Mouse (Mus musculus) limb, embryonic 12.5 days (tissue): ENCODE results near the gene Abraxas1. TPM values are rescaled to one million over a fixed set of nuclear protein-coding genes. Genes with fewer than 3 reads are reported as not detected.

Experiments used
- ATAC-seq: fragments of 200-750 bp; cut with Nextera tagmentation; 2 replicates; pipeline ENCODE4 v1.8.0; 2017; ENCODE audit warnings: low read depth, moderate TSS enrichment; ENCODE audit not compliant: insufficient number of reproducible peaks, insufficient read depth, low FRiP score, low TSS enrichment
- H3K27ac ChIP-seq: fragments of 300-500 bp; sonication (generic); 2 replicates; pipeline ENCODE4 v1.5.1; 2016; ENCODE audit warnings: mild to moderate bottlenecking, moderate library complexity
- H3K27me3 ChIP-seq: fragments of 300-500 bp; sonication (generic); 2 replicates; pipeline ENCODE4 v1.6.1; 2016; ENCODE audit warnings: mild to moderate bottlenecking, moderate library complexity
- H3K36me3 ChIP-seq: fragments of 300-500 bp; sonication (generic); 2 replicates; pipeline ENCODE4 v1.6.1; 2016; ENCODE audit warnings: mild to moderate bottlenecking, moderate library complexity
- H3K4me1 ChIP-seq: fragments of 300-500 bp; sonication (generic); replicated peaks from 2 replicates; pipeline ENCODE4 v1.6.1; 2016
- H3K4me2 ChIP-seq: fragments of 300-500 bp; sonication (generic); 2 replicates; pipeline ENCODE4 v1.6.1; 2016; ENCODE audit warnings: mild to moderate bottlenecking, moderate library complexity
- H3K4me3 ChIP-seq: fragments of 300-500 bp; sonication (generic); replicated peaks from 2 replicates; pipeline ENCODE4 v1.5.1; 2016; ENCODE audit warnings: mild to moderate bottlenecking
- H3K9ac ChIP-seq: fragments of 300-500 bp; sonication (generic); replicated peaks from 2 replicates; pipeline ENCODE4 v1.6.1; 2016; ENCODE audit warnings: mild to moderate bottlenecking, moderate library complexity
- H3K9me3 ChIP-seq: fragments of 300-500 bp; sonication (generic); 2 replicates; pipeline ENCODE4 v1.6.1; 2016; ENCODE audit warnings: mild to moderate bottlenecking, moderate library complexity
- WGBS: fragments of 180-500 bp; shearing (Covaris S2); methylation state at CpG from one replicate; pipeline ENCODE4 v1.1.7; 2016; 5-methylcytosine and 5-hydroxymethylcytosine counted together
- polyA plus RNA-seq: library from polyadenylated mRNA; unstranded; fragments of >200 nt; fragmentation: Nextera tagmentation; extraction: Ambion mirVana; gene quantifications from 2 replicates; pipeline ENCODE4 v1.2.1, GENCODE M21; 2016

The Abraxas1 gene
- polyA plus RNA-seq, 1 experiment from 2014 or later: 39.2 TPM

DNA sequence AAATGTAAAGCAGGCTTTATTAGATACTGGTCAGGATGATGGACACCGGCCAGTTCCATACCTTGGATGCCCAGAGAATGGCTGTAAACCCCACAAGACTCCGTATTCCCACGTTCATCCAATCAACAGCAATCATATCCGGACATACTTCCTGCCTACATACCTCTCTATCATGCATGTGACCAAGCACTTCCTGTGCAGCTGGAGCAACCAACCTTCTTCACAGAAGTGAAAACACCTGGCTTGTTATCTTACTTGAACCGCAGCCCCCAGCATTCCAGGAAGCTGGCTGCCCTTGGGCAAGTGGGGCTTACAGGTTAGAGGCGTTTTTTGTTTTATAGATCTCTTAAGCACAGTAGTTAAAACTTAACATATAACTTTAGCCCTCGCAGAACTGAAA lies 2.1 kb upstream of the Abraxas1 start:
- Histone ChIP-seq H3K27me3 (no peaks in the 10 kb centered on the region), H3K4me3 (no peak overlapping the region), H3K4me2 (no peak overlapping the region), H3K36me3 (no peaks in the 10 kb centered on the region), H3K27ac (no peak overlapping the region), H3K9ac (no peak overlapping the region), H3K9me3 (no peaks in the 10 kb centered on the region), H3K4me1 (peaks cover 5% of the 10 kb centered on the region)
- no peak for ATAC-seq
- WGBS: 64% methylated on average over 7 of the region's 7 CpGs

DNA sequence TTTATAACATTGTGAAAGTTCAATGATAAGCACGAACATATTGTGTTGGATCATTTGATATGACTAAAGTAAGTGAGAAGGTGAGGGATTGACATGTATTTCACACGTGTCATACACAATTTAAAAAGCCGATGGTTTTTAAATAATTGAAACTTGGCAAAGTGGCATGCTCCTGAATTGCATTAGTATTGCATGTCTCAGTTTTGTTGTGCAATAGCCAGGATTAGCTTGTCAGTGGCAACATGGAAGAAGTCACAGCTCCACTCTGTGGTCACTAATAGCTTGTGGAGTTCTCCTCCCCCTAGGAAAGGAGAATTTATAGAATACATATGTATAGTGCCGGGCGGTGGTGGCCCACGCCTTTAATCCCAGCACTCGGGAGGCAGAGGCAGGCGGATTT lies 610 bp upstream of the Abraxas1 start:
- H3K4me3 ChIP-seq: no peak overlapping the region
- H3K36me3 ChIP-seq: peaks cover under 1% of the 10 kb centered on the region; the same call in 1 of the 2 replicates
- no peak for ATAC-seq
- H3K9ac ChIP-seq: no peak overlapping the region
- 82% methylated on average over 8 of the region's 8 CpGs for WGBS
- no peaks in the 10 kb centered on the region for H3K9me3 ChIP-seq
- no peak overlapping the region for H3K27ac ChIP-seq
- H3K4me1 ChIP-seq: peaks cover 5% of the 10 kb centered on the region
- no peaks in the 10 kb centered on the region for H3K27me3 ChIP-seq
- peak overlapping the region; percentile 67 for H3K4me2 ChIP-seq

DNA sequence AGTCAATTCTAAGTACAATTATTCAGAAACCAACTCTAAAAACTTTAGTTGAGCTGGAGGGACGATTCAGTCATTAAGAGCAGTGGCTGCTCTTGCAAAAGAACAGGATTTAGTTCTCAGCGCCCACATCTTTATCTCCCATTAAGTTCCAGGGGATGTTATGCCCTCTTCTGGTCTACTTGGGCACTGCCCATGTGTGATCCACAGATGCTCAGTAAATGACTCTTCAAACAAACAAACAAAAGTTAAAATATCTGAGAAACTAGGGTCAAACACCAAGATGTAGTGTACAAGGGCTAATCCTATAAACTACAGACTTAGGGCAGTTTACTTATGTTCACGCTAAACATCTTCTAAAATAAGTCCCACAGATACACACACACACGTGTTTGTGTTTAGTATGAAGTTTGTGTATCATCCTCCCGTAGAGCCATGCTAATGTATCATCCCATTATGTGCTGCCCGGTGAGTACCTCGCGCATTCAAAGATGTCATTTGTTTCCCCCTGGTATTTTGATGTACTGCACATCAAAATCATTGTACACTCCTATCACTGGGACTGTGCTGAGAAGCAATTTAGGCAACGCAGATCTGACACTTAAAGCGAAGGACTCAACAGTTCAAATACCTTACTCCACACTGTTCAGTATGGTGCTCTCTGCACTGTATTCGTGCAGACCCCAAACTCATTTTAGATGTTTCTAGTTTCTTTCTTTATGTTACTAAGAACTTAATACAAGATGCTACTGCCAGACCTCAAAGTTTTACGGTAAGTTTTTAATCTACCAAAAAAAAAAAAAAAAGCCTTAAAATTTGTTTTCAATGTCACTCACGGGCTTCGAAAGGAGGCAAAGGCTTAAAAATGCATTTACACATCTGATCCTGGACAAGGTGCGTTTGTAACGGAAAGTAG lies 941 bp downstream of the Abraxas1 start:
- ATAC-seq: no peak
- Histone ChIP-seq H3K9ac (peak overlapping the region; percentile 98), H3K4me1 (peaks cover 5% of the 10 kb centered on the region), H3K4me2 (peak overlapping the region; percentile 67), H3K9me3 (no peaks in the 10 kb centered on the region), H3K27ac (peak overlapping the region; percentile 93), H3K27me3 (no peaks in the 10 kb centered on the region), H3K4me3 (peak overlapping the region; percentile 71), H3K36me3 (peaks cover 11% of the 10 kb centered on the region; the same call in 1 of the 2 replicates)
- 32% methylated on average over 16 of the region's 16 CpGs for WGBS

- Histone ChIP-seq H3K4me3 (no peak overlapping the region), H3K36me3 (peaks cover 23% of the 10 kb centered on the region), H3K4me2 (no peak overlapping the region), H3K27me3 (no peaks in the 10 kb centered on the region), H3K4me1 (peaks cover 5% of the 10 kb centered on the region), H3K27ac (no peak overlapping the region), H3K9me3 (no peaks in the 10 kb centered on the region), H3K9ac (no peak overlapping the region)
- ATAC-seq: no peak
- WGBS: 84% methylated on average over 4 of the region's 4 CpGs
These were observed 2.4 kb downstream of the Abraxas1 start for GRCm38 (mm10) chr5:100818341-100818740.

- Histone ChIP-seq H3K27ac (no peak within 1 kb of the TSS), H3K9ac (peak within 1 kb of the TSS; percentile 78), H3K4me3 (peak within 1 kb of the TSS; percentile 76), H3K4me1 (peaks cover 11% of the 10 kb centered on the region), H3K27me3 (no peaks in the 10 kb centered on the region), H3K36me3 (peaks cover 49% of the 10 kb centered on the region), H3K4me2 (peak within 1 kb of the TSS; percentile 93), H3K9me3 (no peaks in the 10 kb centered on the region)
- WGBS: under 1% methylated on average over 67 of the region's 67 CpGs
- peak; percentile 96 for ATAC-seq
These were observed 22.5 kb downstream of the Abraxas1 start, which contains the start of the genes Helq and Mrps18c for GRCm38 (mm10) chr5:100798165-100798860. Gene Helq (minus strand): TSS chr5:100798598. Gene Mrps18c (plus strand): TSS chr5:100798627.

GRCm38 (mm10) chr5:100794084-100794483 lies 26.7 kb downstream of the Abraxas1 start:
- Histone ChIP-seq H3K4me2 (no peak overlapping the region), H3K27ac (no peak overlapping the region), H3K27me3 (no peaks in the 10 kb centered on the region), H3K4me3 (no peak overlapping the region), H3K9me3 (no peaks in the 10 kb centered on the region), H3K4me1 (peaks cover 6% of the 10 kb centered on the region; the same call in 1 of the 2 replicates), H3K9ac (no peak overlapping the region), H3K36me3 (peaks cover 66% of the 10 kb centered on the region)
- whole genome bisulfite sequencing: 82% methylated on average over 5 of the region's 5 CpGs
- no peak for ATAC-seq

DNA sequence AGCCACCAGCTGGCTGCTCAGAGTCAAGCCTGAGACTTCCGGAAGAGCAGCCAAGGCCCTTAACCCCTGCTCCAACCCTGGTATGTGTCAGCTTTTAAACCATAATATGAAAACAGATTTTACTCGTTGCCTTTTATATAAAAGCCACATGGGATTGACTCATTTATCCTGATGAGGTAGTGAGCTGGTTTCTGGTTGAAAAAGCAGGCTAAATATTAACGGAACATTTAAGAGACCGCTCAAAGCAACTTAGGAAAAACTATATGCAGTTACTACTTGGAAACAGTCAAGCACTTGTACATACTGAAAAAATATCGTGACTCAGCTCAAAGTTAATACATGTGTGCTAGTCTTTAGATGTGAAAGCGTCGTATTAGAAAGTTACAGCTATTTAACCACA lies 28.5 kb downstream of the Abraxas1 start:
- ATAC-seq: no peak
- Histone ChIP-seq H3K9ac (no peak overlapping the region), H3K4me3 (no peak overlapping the region), H3K4me2 (no peak overlapping the region), H3K9me3 (no peaks in the 10 kb centered on the region), H3K27me3 (no peaks in the 10 kb centered on the region), H3K27ac (no peak overlapping the region), H3K4me1 (peaks cover 2% of the 10 kb centered on the region; the same call in 1 of the 2 replicates), H3K36me3 (peaks cover 82% of the 10 kb centered on the region)
- WGBS: 87% methylated on average over 7 of the region's 7 CpGs

GRCm38 (mm10) chr5:100787527-100787926 lies 33.2 kb downstream of the Abraxas1 start:
- H3K4me1 ChIP-seq: no peaks in the 10 kb centered on the region
- H3K4me3 ChIP-seq: no peak overlapping the region
- no peak overlapping the region for H3K4me2 ChIP-seq
- no peak overlapping the region for H3K27ac ChIP-seq
- no peak overlapping the region for H3K9ac ChIP-seq
- H3K27me3 ChIP-seq: no peaks in the 10 kb centered on the region
- peaks cover 80% of the 10 kb centered on the region for H3K36me3 ChIP-seq
- 86% methylated on average over 9 of the region's 9 CpGs for WGBS
- H3K9me3 ChIP-seq: no peaks in the 10 kb centered on the region
- no peak for ATAC-seq

DNA sequence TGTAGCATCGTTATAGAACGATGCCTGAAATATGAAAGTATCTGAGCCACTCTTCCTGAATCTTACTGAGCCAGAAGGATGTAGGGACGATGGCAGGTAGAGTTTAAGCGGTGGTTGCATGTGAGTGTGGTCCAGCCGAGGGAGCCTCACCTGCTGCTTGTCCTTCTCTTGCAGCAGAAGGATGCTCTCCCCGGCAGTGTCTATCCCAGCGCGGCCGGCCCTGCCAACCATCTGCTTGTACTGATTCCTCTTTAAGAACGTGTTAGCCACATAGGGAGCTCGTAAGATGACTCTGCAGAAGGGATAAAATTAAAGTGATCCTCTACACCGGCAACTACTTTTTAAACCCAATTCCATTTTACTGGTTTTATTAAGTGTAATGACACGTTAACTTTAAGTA lies 41.8 kb downstream of the Abraxas1 start:
- Histone ChIP-seq H3K27me3 (no peaks in the 10 kb centered on the region), H3K27ac (no peak overlapping the region), H3K36me3 (peaks cover 76% of the 10 kb centered on the region), H3K9ac (no peak overlapping the region), H3K4me2 (no peak overlapping the region), H3K9me3 (no peaks in the 10 kb centered on the region), H3K4me3 (no peak overlapping the region), H3K4me1 (no peaks in the 10 kb centered on the region)
- WGBS: 92% methylated on average over 13 of the region's 13 CpGs
- no peak for ATAC-seq

GRCm38 (mm10) chr5:100776900-100777299 lies 43.9 kb downstream of the Abraxas1 start:
- H3K9me3 ChIP-seq: no peaks in the 10 kb centered on the region
- H3K36me3 ChIP-seq: peaks cover 74% of the 10 kb centered on the region
- no peaks in the 10 kb centered on the region for H3K4me1 ChIP-seq
- no peaks in the 10 kb centered on the region for H3K27me3 ChIP-seq
- no peak overlapping the region for H3K9ac ChIP-seq
- no peak overlapping the region for H3K4me3 ChIP-seq
- no peak for ATAC-seq
- 94% methylated on average over 5 of the region's 5 CpGs for WGBS
- no peak overlapping the region for H3K27ac ChIP-seq
- no peak overlapping the region for H3K4me2 ChIP-seq

DNA sequence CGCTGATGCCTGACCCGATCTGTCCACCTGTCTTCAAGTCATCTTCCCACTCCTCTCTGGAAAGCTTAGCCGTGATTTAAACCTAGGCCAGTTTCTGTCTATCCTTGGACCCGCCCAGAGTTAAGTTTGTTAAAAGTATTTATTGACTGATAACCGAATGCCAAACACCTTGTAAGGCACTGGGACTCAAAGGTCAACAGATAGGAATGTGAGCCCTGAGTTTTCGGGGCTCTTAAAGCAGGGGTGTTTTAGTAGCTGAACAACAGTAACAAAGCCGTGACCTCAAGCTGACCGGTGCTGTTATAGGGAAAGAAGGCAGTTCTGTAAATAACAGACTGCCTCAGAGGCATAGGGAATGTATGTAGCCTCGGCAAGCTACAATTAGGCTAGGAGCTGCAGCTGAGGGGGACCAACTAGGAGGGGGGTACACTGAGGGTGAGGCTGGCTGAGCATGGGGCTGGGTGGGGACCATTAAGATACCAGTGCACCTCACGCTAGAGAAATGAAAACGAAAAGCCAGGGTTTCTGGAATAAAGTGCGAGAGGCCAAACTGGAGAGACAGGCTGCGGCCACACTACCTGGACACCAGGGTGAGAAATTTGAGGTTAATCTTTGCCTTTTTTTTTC lies 44.9 kb downstream of the Abraxas1 start:
- Histone ChIP-seq H3K27me3 (no peaks in the 10 kb centered on the region), H3K9me3 (no peaks in the 10 kb centered on the region), H3K4me3 (no peak overlapping the region), H3K27ac (no peak overlapping the region), H3K36me3 (peaks cover 74% of the 10 kb centered on the region), H3K9ac (no peak overlapping the region), H3K4me1 (no peaks in the 10 kb centered on the region), H3K4me2 (no peak overlapping the region)
- 88% methylated on average over 13 of the region's 13 CpGs for WGBS
- no peak for ATAC-seq
